Mouse (Mus musculus) hindbrain, embryonic 16.5 days (tissue): ENCODE results near the gene Col27a1. TPM values are rescaled to one million over a fixed set of nuclear protein-coding genes. Genes with fewer than 3 reads are reported as not detected.
"Not testable (repeated sequence)": the region's sequence is repeated elsewhere in the genome, so short reads cannot be mapped to it uniquely, and the experiment has no call there.

Experiments
- ATAC-seq: fragments of 200-750 bp; cut with Nextera tagmentation; 2 replicates; pipeline ENCODE4 v1.8.0; 2017; ENCODE audit warnings: moderate TSS enrichment, moderate library complexity
- H3K27ac ChIP-seq: fragments of 300-500 bp; sonication (generic); 2 replicates; pipeline ENCODE4 v1.5.1; 2014; ENCODE audit warnings: low read depth, mild to moderate bottlenecking, control low read depth, low read length, moderate library complexity
- H3K27me3 ChIP-seq: fragments of 300-500 bp; sonication (generic); replicated peaks from 2 replicates; pipeline ENCODE4 v1.6.1; 2014; ENCODE audit warnings: low read length; ENCODE audit not compliant: control insufficient read depth, insufficient read depth
- H3K36me3 ChIP-seq: fragments of 300-500 bp; sonication (generic); 2 replicates; pipeline ENCODE4 v1.6.1; 2014; ENCODE audit warnings: mild to moderate bottlenecking, low read length, moderate library complexity, mixed read lengths; ENCODE audit not compliant: control insufficient read depth, insufficient read depth
- H3K4me1 ChIP-seq: fragments of 300-500 bp; sonication (generic); 2 replicates; pipeline ENCODE4 v1.6.1; 2014; ENCODE audit warnings: low read depth, low read length; ENCODE audit not compliant: control insufficient read depth, insufficient read depth
- H3K4me2 ChIP-seq: fragments of 300-500 bp; sonication (generic); 2 replicates; pipeline ENCODE4 v1.6.1; 2014; ENCODE audit warnings: mild to moderate bottlenecking, low read length, control low read depth, moderate library complexity
- H3K4me3 ChIP-seq: fragments of 300-500 bp; sonication (generic); 2 replicates; pipeline ENCODE4 v1.5.1; 2014; ENCODE audit warnings: mild to moderate bottlenecking, low read length, control low read depth, moderate library complexity
- H3K9ac ChIP-seq: fragments of 300-500 bp; sonication (generic); 2 replicates; pipeline ENCODE4 v1.6.1; 2014; ENCODE audit warnings: low read depth, mild to moderate bottlenecking, control low read depth, low read length, moderate library complexity
- H3K9me3 ChIP-seq: fragments of 300-500 bp; sonication (generic); 2 replicates; pipeline ENCODE4 v1.6.1; 2014; ENCODE audit warnings: mild to moderate bottlenecking, low read length, moderate library complexity; ENCODE audit not compliant: control insufficient read depth
- WGBS: fragments of 180-500 bp; shearing (Covaris S2); extraction: QIAGEN DNeasy Blood & Tissue Kit; methylation state at CpG from one replicate; pipeline ENCODE4 v1.1.7; 2014; 5-methylcytosine and 5-hydroxymethylcytosine counted together
- polyA plus RNA-seq: library from polyadenylated mRNA; unstranded; fragments of >200 nt; fragmentation: Nextera tagmentation; extraction: Ambion mirVana; gene quantifications from 2 replicates; pipeline ENCODE4 v1.2.1, GENCODE M21; 2015

Gene Col27a1
- polyA plus RNA-seq, 1 experiment from 2014 or later: 2.7 TPM

DNA sequence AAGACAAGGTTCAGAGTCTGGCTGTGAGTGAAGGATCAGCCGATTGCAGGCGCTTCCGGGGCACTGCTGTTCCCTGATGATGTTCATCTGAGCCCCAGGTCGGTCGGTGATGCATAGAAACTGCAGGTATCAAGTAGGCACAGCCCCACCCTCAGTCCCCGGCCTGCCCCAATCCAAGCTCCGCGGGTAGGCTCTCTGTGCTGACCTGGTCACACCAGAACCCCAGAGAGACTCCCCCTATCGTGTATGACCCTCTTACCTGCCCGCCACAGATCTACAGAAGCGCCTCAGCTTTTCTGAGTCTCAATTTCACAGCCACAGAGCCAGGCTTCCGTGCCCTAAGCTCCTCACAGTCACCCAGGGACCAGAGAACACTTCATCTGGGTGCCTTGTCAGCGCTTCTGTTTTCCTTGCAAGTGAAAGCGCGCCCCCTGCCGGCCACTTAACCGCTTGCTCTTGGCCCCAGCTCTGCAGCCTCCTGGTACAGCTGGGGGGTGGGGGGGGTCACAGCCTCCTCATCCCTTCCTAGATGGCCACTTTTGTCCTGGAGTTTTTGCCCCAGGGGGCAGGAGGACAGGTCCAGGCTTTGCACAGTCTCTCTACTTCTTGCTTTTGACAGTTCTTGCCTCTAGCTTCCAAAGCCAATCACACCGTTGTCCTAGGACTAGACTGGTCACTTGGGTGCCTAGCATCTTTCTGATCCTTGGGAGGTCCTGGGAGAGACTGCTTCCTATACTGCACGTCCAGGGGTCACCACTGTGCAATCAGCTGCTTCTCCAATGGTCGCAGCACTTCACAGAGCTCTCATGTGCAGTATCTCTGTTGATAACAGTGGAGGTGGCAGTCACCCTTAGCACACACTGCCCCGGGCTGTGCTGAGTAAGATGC lies 93.6 kb downstream of the Col27a1 start:
- Histone ChIP-seq H3K4me1 (peaks cover 3% of the 10 kb centered on the region; the same call in 1 of the 2 replicates), H3K27me3 (no peaks in the 10 kb centered on the region), H3K36me3 (no peaks in the 10 kb centered on the region), H3K4me3 (no peak overlapping the region), H3K4me2 (no peak overlapping the region), H3K9me3 (no peaks in the 10 kb centered on the region), H3K9ac (no peak overlapping the region), H3K27ac (no peak overlapping the region)
- ATAC-seq: peak; percentile 79
- WGBS: 38% methylated on average over 21 of the region's 21 CpGs

DNA sequence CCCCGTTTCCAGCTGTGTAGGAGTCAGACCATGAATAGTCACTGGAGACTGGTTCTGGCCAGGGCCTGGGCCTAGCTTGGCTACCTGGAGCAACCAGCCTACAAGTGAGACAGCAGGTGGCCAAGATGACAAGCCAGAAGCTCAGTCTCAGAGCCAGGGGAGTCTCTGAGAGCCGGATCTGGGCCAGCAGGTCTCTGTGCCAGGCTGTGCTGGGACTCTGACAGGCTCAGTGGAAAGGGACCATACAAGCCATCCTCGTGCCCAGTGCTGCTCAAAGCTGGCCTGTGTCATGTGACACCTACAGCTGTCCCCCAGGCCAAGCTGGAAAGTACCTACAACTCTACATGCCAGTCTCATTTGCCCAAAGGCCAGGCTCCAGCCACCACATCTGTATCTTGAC lies 94.5 kb downstream of the Col27a1 start:
- peak; percentile 25; the same call in 1 of the 2 replicates for ATAC-seq
- Histone ChIP-seq H3K4me1 (no peaks in the 10 kb centered on the region), H3K27ac (no peak overlapping the region), H3K4me3 (no peak overlapping the region), H3K36me3 (no peaks in the 10 kb centered on the region), H3K9me3 (no peaks in the 10 kb centered on the region), H3K4me2 (no peak overlapping the region), H3K27me3 (no peaks in the 10 kb centered on the region), H3K9ac (no peak overlapping the region)
- 65% methylated on average over 3 of the region's 3 CpGs for WGBS

DNA sequence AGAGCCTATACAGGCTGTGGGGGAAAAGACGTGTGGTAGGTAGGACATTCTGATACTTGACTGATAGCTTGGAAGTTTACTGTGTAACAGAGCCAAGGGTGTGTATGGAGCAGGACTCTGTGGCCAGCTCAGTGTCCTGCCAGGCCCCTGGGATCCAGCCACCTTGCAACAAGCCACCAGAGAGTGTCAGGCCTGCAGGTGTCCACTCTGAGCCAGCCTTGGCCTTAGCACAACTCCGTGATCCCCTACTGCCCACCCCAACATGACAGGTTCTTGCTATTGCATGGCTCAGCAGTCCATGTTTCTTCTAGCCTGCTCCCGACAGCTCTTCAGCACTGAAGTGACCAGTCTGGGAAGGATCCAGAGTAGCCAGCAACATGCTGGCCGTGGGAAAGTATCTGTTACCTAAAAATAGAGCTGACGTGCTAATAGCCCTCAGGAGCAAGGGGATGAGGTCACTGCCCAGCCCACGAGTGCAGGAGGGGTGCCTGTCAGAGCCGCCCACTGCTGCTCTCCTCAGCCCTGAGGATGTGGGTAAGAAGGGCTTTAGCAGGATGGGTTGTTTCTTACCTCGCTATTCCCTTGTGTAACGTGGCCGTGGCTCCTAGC lies 96.5 kb downstream of the Col27a1 start:
- H3K4me3 ChIP-seq: no peak overlapping the region
- no peaks in the 10 kb centered on the region for H3K4me1 ChIP-seq
- no peaks in the 10 kb centered on the region for H3K36me3 ChIP-seq
- no peak overlapping the region for H3K9ac ChIP-seq
- no peaks in the 10 kb centered on the region for H3K9me3 ChIP-seq
- ATAC-seq: no peak
- WGBS: 70% methylated on average over 10 of the region's 10 CpGs
- no peak overlapping the region for H3K4me2 ChIP-seq
- no peak overlapping the region for H3K27ac ChIP-seq
- H3K27me3 ChIP-seq: no peaks in the 10 kb centered on the region

DNA sequence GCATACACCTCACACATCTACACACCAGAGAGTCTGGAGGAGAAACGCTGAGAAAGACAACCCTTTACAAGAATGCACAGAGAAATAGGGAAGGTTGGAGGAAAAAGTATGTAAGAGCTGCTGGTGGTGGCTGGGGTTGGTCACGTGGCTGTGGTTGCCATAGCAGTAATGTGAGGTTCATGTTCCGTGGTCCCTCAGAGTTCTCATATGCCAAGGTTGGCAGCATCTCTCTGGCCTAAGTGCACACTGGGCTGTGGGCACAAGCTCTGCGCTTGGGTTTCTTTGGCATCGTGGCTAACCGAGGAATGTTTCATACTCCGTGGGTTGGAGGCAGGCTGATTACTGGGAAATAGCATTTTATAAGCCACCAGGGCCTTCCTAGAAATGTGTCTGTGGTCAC lies 97.6 kb downstream of the Col27a1 start:
- Histone ChIP-seq H3K27me3 (no peaks in the 10 kb centered on the region), H3K9ac (no peak overlapping the region), H3K27ac (no peak overlapping the region), H3K9me3 (no peaks in the 10 kb centered on the region), H3K36me3 (no peaks in the 10 kb centered on the region), H3K4me3 (no peak overlapping the region), H3K4me2 (no peak overlapping the region), H3K4me1 (no peaks in the 10 kb centered on the region)
- whole genome bisulfite sequencing: 85% methylated on average over 7 of the region's 7 CpGs
- no peak for ATAC-seq

DNA sequence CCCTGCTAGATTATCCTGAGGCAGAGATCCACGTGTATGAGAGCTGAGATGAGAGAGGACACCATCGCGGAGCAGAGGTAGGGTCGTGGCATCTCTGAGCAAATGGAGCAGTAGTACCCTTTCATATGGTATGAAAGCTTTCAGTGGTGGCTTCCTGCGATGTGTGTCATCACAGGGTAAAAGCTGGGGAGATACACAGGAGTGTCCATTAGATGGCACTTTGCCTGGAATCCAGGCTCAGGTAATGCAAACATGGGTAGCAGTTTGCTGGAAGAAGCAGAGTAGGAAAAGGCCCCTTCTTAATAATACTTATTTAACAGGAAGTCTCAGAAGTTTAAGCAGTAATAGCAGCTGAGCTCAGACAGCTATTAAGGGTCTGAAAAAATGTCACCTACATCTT lies 100.3 kb downstream of the Col27a1 start:
- no peaks in the 10 kb centered on the region for H3K9me3 ChIP-seq
- H3K4me3 ChIP-seq: no peak overlapping the region
- no peaks in the 10 kb centered on the region for H3K4me1 ChIP-seq
- H3K27ac ChIP-seq: no peak overlapping the region
- no peaks in the 10 kb centered on the region for H3K36me3 ChIP-seq
- no peak overlapping the region for H3K9ac ChIP-seq
- H3K4me2 ChIP-seq: no peak overlapping the region
- ATAC-seq: no peak
- H3K27me3 ChIP-seq: no peaks in the 10 kb centered on the region
- 81% methylated on average over 5 of the region's 5 CpGs for WGBS

DNA sequence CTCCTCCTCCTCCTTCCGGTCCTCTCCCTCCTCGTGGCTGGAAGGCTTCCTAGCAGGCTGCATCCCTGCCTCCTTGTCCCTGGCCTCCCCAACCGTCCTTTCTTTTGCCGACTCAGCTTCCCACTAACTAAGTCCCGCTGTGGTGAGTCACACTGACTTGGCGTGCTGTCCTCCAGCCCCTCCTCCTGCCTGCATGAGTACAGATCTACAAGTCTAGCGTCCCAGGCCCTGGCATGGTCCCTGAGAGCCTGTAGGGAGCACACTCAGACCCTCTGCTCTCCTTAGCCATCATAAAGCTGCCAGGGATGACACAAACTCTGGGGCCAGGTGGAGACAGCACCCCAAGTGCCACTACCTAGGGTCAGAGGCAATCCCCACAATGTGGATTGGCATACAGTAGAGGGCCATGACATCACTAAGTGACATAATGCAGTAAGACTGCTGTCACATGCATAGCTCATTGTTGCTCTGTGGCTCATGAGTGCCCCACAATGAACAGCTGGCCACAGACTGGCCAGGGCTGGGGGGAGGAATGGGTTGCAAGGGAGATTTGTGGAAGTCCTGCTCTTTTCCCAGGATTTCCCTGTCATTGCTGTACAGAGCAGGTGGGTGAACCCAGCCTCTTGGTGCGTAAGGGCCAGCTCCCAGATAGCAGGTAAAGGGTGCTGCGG lies 102.4 kb downstream of the Col27a1 start:
- Histone ChIP-seq H3K9ac (no peak overlapping the region), H3K9me3 (no peaks in the 10 kb centered on the region), H3K4me3 (no peak overlapping the region), H3K4me1 (no peaks in the 10 kb centered on the region), H3K36me3 (no peaks in the 10 kb centered on the region), H3K27me3 (no peaks in the 10 kb centered on the region), H3K27ac (no peak overlapping the region), H3K4me2 (no peak overlapping the region)
- ATAC-seq: 0 out of 2 replicates have a peak, but pooled peaks have one; percentile 28
- WGBS: 74% methylated on average over 9 of the region's 9 CpGs

DNA sequence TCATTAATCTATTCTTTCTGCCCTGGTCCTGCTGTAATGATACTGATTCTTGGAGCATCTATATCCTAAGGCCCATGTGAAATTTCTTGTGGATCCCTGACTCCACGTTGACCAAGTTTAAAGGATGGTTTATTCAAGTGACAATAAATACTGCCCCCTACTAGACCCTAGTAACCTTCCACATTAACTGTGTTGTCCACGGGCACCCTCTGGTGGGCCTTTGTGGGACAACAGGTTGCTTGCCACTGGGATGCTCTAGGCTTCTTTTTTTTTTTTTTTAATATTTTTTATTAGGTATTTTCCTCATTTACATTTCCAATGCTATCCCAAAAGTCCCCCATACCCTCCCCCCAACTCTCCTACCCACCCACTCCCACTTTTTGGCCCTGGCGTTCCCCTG lies 105.8 kb downstream of the Col27a1 start:
- not testable (repeated sequence) for H3K27ac ChIP-seq, H3K9me3 ChIP-seq, H3K4me3 ChIP-seq, ATAC-seq, H3K27me3 ChIP-seq, H3K36me3 ChIP-seq, H3K4me1 ChIP-seq, H3K9ac ChIP-seq, H3K4me2 ChIP-seq
- 30% methylated on average over 3 of the region's 3 CpGs for WGBS

DNA sequence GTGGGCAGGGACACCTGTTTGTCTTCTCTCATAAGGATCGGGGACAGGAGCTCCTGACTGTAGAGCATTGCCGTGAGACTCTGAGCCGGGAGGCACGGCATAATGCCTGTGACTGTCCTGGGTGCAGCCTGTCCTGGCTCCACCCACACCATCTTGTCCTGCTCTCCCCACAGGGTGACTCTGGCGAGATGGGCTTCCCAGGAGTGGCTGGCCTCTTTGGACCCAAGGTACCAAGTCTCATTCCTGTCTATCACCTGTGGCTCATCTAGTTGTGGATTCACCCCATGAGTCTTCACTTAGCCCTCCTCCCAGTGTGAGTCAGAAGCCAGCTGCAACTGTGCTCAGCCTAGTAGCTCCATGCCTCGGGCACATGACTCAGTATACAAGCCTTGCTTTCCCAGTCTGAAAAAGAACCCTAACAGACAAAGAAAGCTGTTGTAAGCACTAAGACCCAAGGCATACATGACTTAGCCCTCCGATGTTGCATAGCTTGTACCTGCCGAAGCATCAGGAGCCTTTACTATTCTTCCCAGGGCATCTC lies 109.5 kb downstream of the Col27a1 start:
- Histone ChIP-seq H3K27ac (no peak overlapping the region), H3K9me3 (peaks cover 3% of the 10 kb centered on the region), H3K36me3 (peaks cover 2% of the 10 kb centered on the region; the same call in 1 of the 2 replicates), H3K4me2 (no peak overlapping the region), H3K4me3 (no peak overlapping the region), H3K9ac (no peak overlapping the region), H3K27me3 (no peaks in the 10 kb centered on the region), H3K4me1 (no peaks in the 10 kb centered on the region)
- WGBS: 91% methylated on average over 8 of the region's 8 CpGs
- no peak for ATAC-seq

DNA sequence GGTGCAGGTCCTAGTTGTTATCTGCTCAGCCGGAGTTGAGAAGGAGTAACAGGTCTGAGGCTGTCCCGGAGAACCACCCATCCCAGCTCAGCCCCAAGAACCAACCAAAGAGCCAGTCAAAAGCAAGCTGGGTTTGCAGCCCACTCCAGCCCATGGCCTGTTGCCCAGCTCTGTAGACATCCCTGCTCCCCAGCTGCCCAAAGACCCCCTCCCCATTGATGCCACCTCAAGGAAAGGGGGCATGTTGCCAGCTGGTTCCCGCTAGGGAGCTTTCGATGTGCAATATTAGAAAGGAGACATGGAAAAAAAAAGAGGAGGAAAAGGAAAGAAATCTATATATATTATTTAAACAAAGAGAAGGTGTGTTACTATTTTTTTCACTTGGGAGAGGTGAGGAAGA lies 119.6 kb downstream of the Col27a1 start:
- Histone ChIP-seq H3K4me1 (no peaks in the 10 kb centered on the region), H3K9ac (no peak overlapping the region), H3K27me3 (no peaks in the 10 kb centered on the region), H3K27ac (no peak overlapping the region), H3K4me3 (no peak overlapping the region), H3K36me3 (no peaks in the 10 kb centered on the region), H3K9me3 (no peaks in the 10 kb centered on the region), H3K4me2 (no peak overlapping the region)
- ATAC-seq: no peak
- 89% methylated on average over 4 of the region's 4 CpGs for WGBS
